Mouse (Mus musculus) E14TG2a.4 (cell line): ENCODE data around the gene Ceacam5.

Source experiments
- H3K27me3 ChIP-seq: 2 replicates; pipeline ENCODE4 v1.6.1; 2014; ENCODE audit warnings: low read length, control low read depth; ENCODE audit not compliant: insufficient read depth
- H3K36me3 ChIP-seq: 2 replicates; pipeline ENCODE4 v1.6.1; 2014; ENCODE audit warnings: low read length, control low read depth; ENCODE audit not compliant: insufficient read depth
- H3K4me1 ChIP-seq: replicated peaks from 2 replicates; pipeline ENCODE4 v1.6.1; 2014; ENCODE audit warnings: low read depth, low read length, control low read depth
- H3K4me3 ChIP-seq: replicated peaks from 2 replicates; pipeline ENCODE4 v1.5.1; 2014; ENCODE audit warnings: mild to moderate bottlenecking, low read length
- H3K9me3 ChIP-seq: 2 replicates; pipeline ENCODE4 v1.6.1; 2014; ENCODE audit warnings: low read length, control low read depth
- CTCF ChIP-seq: conservative IDR thresholded peaks from 2 replicates; pipeline ENCODE4 v1.5.1; 2014; ENCODE audit warnings: low read length
- NANOG ChIP-seq: IDR thresholded peaks from 2 replicates; pipeline ENCODE4 v1.6.1; 2014; ENCODE audit warnings: borderline replicate concordance, low read length, mixed read lengths
- POU5F1 ChIP-seq: IDR thresholded peaks from 2 replicates; pipeline ENCODE4 v1.6.1; 2014; ENCODE audit warnings: low read length, borderline replicate concordance

Gene Ceacam5

DNA sequence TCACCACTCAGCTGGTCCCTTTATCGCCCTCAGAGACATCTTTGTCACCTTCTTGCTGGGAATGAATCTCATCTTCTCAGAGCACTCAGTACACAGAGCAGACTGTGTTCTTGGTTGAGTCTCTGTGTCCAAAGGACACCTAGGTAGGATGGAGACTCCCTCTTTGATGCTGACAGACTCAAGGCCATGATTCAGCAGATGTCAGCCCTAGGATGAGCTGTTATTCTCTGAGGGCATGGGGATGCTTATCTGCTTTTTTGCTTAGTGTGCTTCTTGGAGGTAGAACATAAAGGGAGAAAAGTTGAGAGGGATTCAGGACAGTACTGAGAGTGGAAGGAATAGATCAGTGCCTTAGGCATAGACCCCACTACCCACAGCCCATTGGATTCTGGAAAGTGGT lies at the start of gene Ceacam5:
TSS of gene Ceacam5 (plus strand) at position 301 of the 400 bp plus-strand sequence.
- Histone ChIP-seq H3K9me3 (no peaks in the 10 kb centered on the region), H3K36me3 (no peaks in the 10 kb centered on the region), H3K4me3 (no peak within 1 kb of the TSS), H3K4me1 (no peaks in the 10 kb centered on the region), H3K27me3 (no peaks in the 10 kb centered on the region)
- TF ChIP-seq NANOG (no peak), POU5F1 (no peak), CTCF (no peak)
